ENCODE assay signal across 8 mouse cellular contexts in genomic region chr9:41935373-41935971, GRCm38 (mm10).
DNase-seq lines count a peak whose midpoint lies in the region; ATAC-seq and TF ChIP-seq lines count a peak whose summit lies in the region.

No protein-coding gene starts in this region.

- TF ChIP-seq CTCF in heart, adult 2 months (IDR thresholded peaks at IDR 0.05): no peak
- no peak for TF ChIP-seq CTCF in left cerebral cortex, adult 2 months (IDR thresholded peaks at IDR 0.05)

- peak in 1 of 2 experiments; percentile 21 for DNase-seq in heart, adult 2 months
- DNase-seq in heart, adult 8-10 months (ENCODE audit: low spot score): no peak
- peak; percentile 91 for DNase-seq in embryonic facial prominence, embryonic 11.5 days (ENCODE audit: low spot score)
- peak; percentile 40 for DNase-seq in heart, postnatal 4 days
- DNase-seq in left cerebral cortex, adult 2 months (ENCODE audit: extremely low spot score in 1 of 2, low spot score in 2 of 2): peak; percentile 53 to 59
- peak; percentile 97 for DNase-seq in midbrain, embryonic 11.5 days (ENCODE audit: low spot score, missing footprints)
- DNase-seq in urinary bladder, postnatal 25 days (ENCODE audit: low spot score): no peak

- H3K27ac ChIP-seq in heart, adult 2 months: no peak overlapping the region
- peak overlapping the region; percentile 97 for H3K27ac ChIP-seq in embryonic facial prominence, embryonic 11.5 days (replicated peaks; ENCODE audit: low read depth, low read length)
- H3K27ac ChIP-seq in left cerebral cortex, adult 2 months: peak overlapping the region; percentile 74
- H3K27ac ChIP-seq in midbrain, embryonic 11.5 days (ENCODE audit: low read depth, low read length): peak overlapping the region; percentile 75
- H3K27ac ChIP-seq in stomach, embryonic 16.5 days (ENCODE audit: low read length): peak overlapping the region; percentile 79

- H3K9ac ChIP-seq in heart, adult 2 months (ENCODE audit: low read depth, low read length): peak overlapping the region; percentile 45; the same call in 1 of the 2 replicates
- H3K9ac ChIP-seq in embryonic facial prominence, embryonic 11.5 days (replicated peaks; ENCODE audit: low read length): peak overlapping the region; percentile 86
- H3K9ac ChIP-seq in midbrain, embryonic 11.5 days (ENCODE audit: low read length): peak overlapping the region; percentile 87
- peak overlapping the region; percentile 67 for H3K9ac ChIP-seq in stomach, embryonic 16.5 days (ENCODE audit: low read length)

- H3K79me2 ChIP-seq in heart, adult 2 months (replicated peaks; ENCODE audit: control insufficient read depth, insufficient read depth, low read length): no peaks in the 10 kb centered on the region

- peak overlapping the region; percentile 54 for H3K4me2 ChIP-seq in embryonic facial prominence, embryonic 11.5 days (ENCODE audit: low read depth, low read length)
- H3K4me2 ChIP-seq in midbrain, embryonic 11.5 days: peak overlapping the region; percentile 80
- H3K4me2 ChIP-seq in stomach, embryonic 16.5 days (ENCODE audit: low read depth, low read length): peak overlapping the region; percentile 61

- H3K36me3 ChIP-seq in heart, adult 2 months (ENCODE audit: control insufficient read depth, insufficient read depth, low read length): no peaks in the 10 kb centered on the region
- H3K36me3 ChIP-seq in embryonic facial prominence, embryonic 11.5 days (replicated peaks; ENCODE audit: control insufficient read depth, insufficient read depth, low read depth, low read length): no peaks in the 10 kb centered on the region
- H3K36me3 ChIP-seq in midbrain, embryonic 11.5 days (ENCODE audit: control insufficient read depth, insufficient read depth, low read length): no peaks in the 10 kb centered on the region
- no peaks in the 10 kb centered on the region for H3K36me3 ChIP-seq in stomach, embryonic 16.5 days (ENCODE audit: control insufficient read depth, insufficient read depth, low read length)

- H3K9me3 ChIP-seq in embryonic facial prominence, embryonic 11.5 days (replicated peaks; ENCODE audit: control insufficient read depth, low read length): no peaks in the 10 kb centered on the region
- H3K9me3 ChIP-seq in midbrain, embryonic 11.5 days (ENCODE audit: control insufficient read depth, low read length): no peaks in the 10 kb centered on the region
- no peaks in the 10 kb centered on the region for H3K9me3 ChIP-seq in stomach, embryonic 16.5 days (replicated peaks; ENCODE audit: control insufficient read depth, low read length)

- WGBS in heart, adult 2 months: 5% methylated on average over 21 of the region's 21 CpGs
- under 1% methylated on average over 21 of the region's 21 CpGs for WGBS in embryonic facial prominence, embryonic 11.5 days
- WGBS in midbrain, embryonic 11.5 days: 2% methylated on average over 21 of the region's 21 CpGs
- 2% methylated on average over 21 of the region's 21 CpGs for WGBS in stomach, embryonic 16.5 days

- peak; percentile 87 for ATAC-seq in embryonic facial prominence, embryonic 11.5 days (replicated peaks; ENCODE audit: insufficient number of reproducible peaks, low FRiP score, low TSS enrichment, low read depth)
- ATAC-seq in midbrain, embryonic 11.5 days (ENCODE audit: low FRiP score): peak; percentile 93
- ATAC-seq in stomach, embryonic 16.5 days (ENCODE audit: insufficient read depth, low FRiP score): peak; percentile 83

- intact Hi-C loops in heart, adult 2 months (cut with DNase I): no loop called here
- intact Hi-C loops in left cerebral cortex, adult 2 months (cut with DNase I): loop anchor here (5.0 kb wide), 2 partner anchors 128 to 198 kb away; no protein-coding TSS in a partner anchor

- H3K27me3 ChIP-seq in heart, adult 2 months (ENCODE audit: control insufficient read depth, insufficient read depth, low read length): no peaks in the 10 kb centered on the region
- H3K27me3 ChIP-seq in embryonic facial prominence, embryonic 11.5 days (ENCODE audit: control insufficient read depth, insufficient read depth, low read length): no peaks in the 10 kb centered on the region
- no peaks in the 10 kb centered on the region for H3K27me3 ChIP-seq in midbrain, embryonic 11.5 days (ENCODE audit: control insufficient read depth, insufficient read depth, low read length)
- no peaks in the 10 kb centered on the region for H3K27me3 ChIP-seq in stomach, embryonic 16.5 days (ENCODE audit: control insufficient read depth, insufficient read depth, low read length)

- no peak for TF ChIP-seq POLR2A in heart, adult 2 months (IDR thresholded peaks at IDR 0.05; ENCODE audit: insufficient read depth, low read depth, low read length)

- TF ChIP-seq EP300 in heart, adult 2 months (IDR thresholded peaks at IDR 0.05; ENCODE audit: insufficient read depth, low read depth, low read length): no peak

- H3K4me3 ChIP-seq in heart, adult 2 months: peak overlapping the region; percentile 23
- H3K4me3 ChIP-seq in embryonic facial prominence, embryonic 11.5 days (ENCODE audit: low read depth, low read length): peak overlapping the region; percentile 15
- peak overlapping the region; percentile 49 for H3K4me3 ChIP-seq in left cerebral cortex, adult 2 months
- H3K4me3 ChIP-seq in midbrain, embryonic 11.5 days (ENCODE audit: low read depth, low read length): peak overlapping the region; percentile 37
- peak overlapping the region; percentile 37 for H3K4me3 ChIP-seq in stomach, embryonic 16.5 days (replicated peaks; ENCODE audit: low read length)

- no peaks in the 10 kb centered on the region; the same call in 1 of the 2 replicates for H3K4me1 ChIP-seq in heart, adult 2 months (ENCODE audit: control insufficient read depth, insufficient read depth, low read length)
- H3K4me1 ChIP-seq in embryonic facial prominence, embryonic 11.5 days (ENCODE audit: control insufficient read depth, insufficient read depth, low read length): peaks cover 22% of the 10 kb centered on the region
- H3K4me1 ChIP-seq in midbrain, embryonic 11.5 days (ENCODE audit: control insufficient read depth, insufficient read depth, low read length): peaks cover 25% of the 10 kb centered on the region
- H3K4me1 ChIP-seq in stomach, embryonic 16.5 days (ENCODE audit: control insufficient read depth, insufficient read depth, low read length): peaks cover 29% of the 10 kb centered on the region

Comparison
In these comparisons a context has a peak if more than half of its experiments do, and no peak if none do; other contexts are left out.
1. DNase-seq: peak in embryonic facial prominence, embryonic 11.5 days (single experiment), heart, postnatal 4 days (single experiment), left cerebral cortex, adult 2 months (2 of 2) and midbrain, embryonic 11.5 days (single experiment); none in heart, adult 8-10 months (single experiment) and urinary bladder, postnatal 25 days (single experiment).
2. Peak in every context shown above with its lines, with median percentiles within 50 percentile points of each other: H3K4me3 ChIP-seq, H3K9ac ChIP-seq, ATAC-seq and H3K4me2 ChIP-seq.